Comparison of ENCODE assay signal across 10 mouse cellular contexts in the genomic region with DNA sequence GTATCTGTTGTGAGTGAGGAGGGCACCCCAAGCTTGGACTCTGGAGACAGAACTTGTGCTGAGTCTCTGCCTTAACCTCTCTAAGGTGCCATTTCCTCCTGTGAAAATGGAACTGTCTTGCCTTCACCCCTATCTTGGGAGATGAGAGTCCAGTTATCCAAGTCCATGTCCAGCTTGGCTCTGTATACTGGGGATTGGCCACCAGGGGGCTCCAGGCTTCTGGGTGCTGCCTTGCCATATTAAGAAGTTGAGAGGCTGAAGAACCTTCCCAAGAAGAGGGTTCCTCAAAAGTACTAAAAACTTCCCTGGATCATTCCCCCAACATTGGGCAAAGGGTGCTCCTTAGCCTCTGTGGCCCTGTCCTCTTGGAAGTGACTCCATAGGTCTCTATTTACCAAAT. TPM values are rescaled to one million over a fixed set of nuclear protein-coding genes. Genes with fewer than 3 reads are reported as not detected.
DNase-seq lines count a peak whose midpoint lies in the region; ATAC-seq and TF ChIP-seq lines count a peak whose summit lies in the region.
"Had no signal": no experiment of that assay in that cellular context is flagged by ENCODE, and none has a peak within 500 bp of the region (broad histone marks: within the 10 kb centered on the region; RNA-seq: fewer than 3 reads in every experiment).

No protein-coding gene starts in this region.

- H3K9me3 ChIP-seq in heart, embryonic 11.5 days (replicated peaks; ENCODE audit: control insufficient read depth, low read length): no peaks in the 10 kb centered on the region; the same call in 1 of the 2 replicates
- H3K9me3 ChIP-seq: neural tube, embryonic 13.5 days had no signal

- no peak for TF ChIP-seq POLR2A in spleen, adult 2 months (IDR thresholded peaks at IDR 0.05; ENCODE audit: low read depth, low read length)

- no peak overlapping the region for H3K4me2 ChIP-seq in heart, embryonic 11.5 days
- H3K4me2 ChIP-seq: neural tube, embryonic 13.5 days had no signal

- no peaks in the 10 kb centered on the region for H3K27me3 ChIP-seq in heart, embryonic 11.5 days (ENCODE audit: control insufficient read depth, insufficient read depth, low read length)
- no peaks in the 10 kb centered on the region for H3K27me3 ChIP-seq in spleen, adult 2 months (ENCODE audit: control insufficient read depth, insufficient read depth, low read length)
- H3K27me3 ChIP-seq: neural tube, embryonic 13.5 days had no signal

- DNase-seq in heart, adult 11 months: peak; percentile 92
- peak in 1 of 2 experiments; percentile 24 for DNase-seq in spleen, adult 2 months (ENCODE audit: low read depth in 1 of 2, low spot score in 2 of 2)
- DNase-seq in spleen, postnatal 36 days (ENCODE audit: low spot score in 2 of 2): no peak
- DNase-seq in adrenal gland, adult 2 months: peak; percentile 56
- peak; percentile 49 for DNase-seq in kidney, adult 9 months
- peak; percentile 54 for DNase-seq in naive thymus-derived CD4-positive, alpha-beta T cell, adult 2 months (ENCODE audit: low read depth)
- DNase-seq in cerebellum, adult 11-12 months: no peak

- ATAC-seq in heart, embryonic 11.5 days (replicated peaks; ENCODE audit: insufficient number of reproducible peaks, low FRiP score, low TSS enrichment): no peak

- TF ChIP-seq CTCF in spleen, adult 2 months (IDR thresholded peaks at IDR 0.05; ENCODE audit: extremely low read depth, insufficient read depth, insufficient read length, insufficient replicate concordance): peak; percentile 30; the same call in 1 of the 2 replicates

- H3K4me1 ChIP-seq in heart, embryonic 11.5 days (ENCODE audit: control insufficient read depth, insufficient read depth, low read length): no peaks in the 10 kb centered on the region
- H3K4me1 ChIP-seq in spleen, adult 2 months (ENCODE audit: control insufficient read depth, insufficient read depth, insufficient read length): no peaks in the 10 kb centered on the region
- H3K4me1 ChIP-seq: neural tube, embryonic 13.5 days had no signal

- H3K36me3 ChIP-seq in heart, embryonic 11.5 days (ENCODE audit: control insufficient read depth, insufficient read depth, low read length): peaks cover 27% of the 10 kb centered on the region
- peaks cover 19% of the 10 kb centered on the region for H3K36me3 ChIP-seq in spleen, adult 2 months (ENCODE audit: control insufficient read depth, insufficient read depth, low read length)

- H3K4me3 ChIP-seq in heart, embryonic 11.5 days (ENCODE audit: low read depth, low read length): no peak overlapping the region
- no peak overlapping the region for H3K4me3 ChIP-seq in spleen, adult 2 months (ENCODE audit: extremely low read depth, insufficient read depth, insufficient read length)
- H3K4me3 ChIP-seq: neural tube, embryonic 13.5 days had no signal

- H3K27ac ChIP-seq in heart, embryonic 11.5 days (ENCODE audit: low read depth, low read length): no peak overlapping the region
- no peak overlapping the region for H3K27ac ChIP-seq in spleen, adult 2 months (ENCODE audit: insufficient read depth, low read length)
- H3K27ac ChIP-seq: neural tube, embryonic 13.5 days had no signal

- no peak overlapping the region for H3K9ac ChIP-seq in heart, embryonic 11.5 days (ENCODE audit: low read depth, low read length)
- H3K9ac ChIP-seq: neural tube, embryonic 13.5 days had no signal

RNA-seq across cellular contexts. Expression of gene Ctu1, which starts 6.7 kb away (rescaled TPM):
- 4.2 and 5.1 TPM in 2 replicates for polyA plus RNA-seq in heart, embryonic 11.5 days (2014; fragmentation: Nextera tagmentation; extraction: Ambion mirVana)
- polyA plus RNA-seq in spleen, adult 2 months (2012; rRNA removed): 8.9 and 11.4 TPM in 2 replicates
- 10 to 100 TPM in 1 of 2 experiments, 1 to 10 TPM in 1; 9.9 to 10.4 TPM for total RNA-seq in adrenal gland, adult 2 months (2021)
- polyA plus RNA-seq in adrenal gland, adult 2 months (2012; rRNA removed): 20.1 and 21.3 TPM in 2 replicates

RNA-seq across cellular contexts. Expression of gene Klk14, which starts 11.7 kb away (rescaled TPM):
- not detected in 2 replicates for polyA plus RNA-seq in heart, embryonic 11.5 days (2014; fragmentation: Nextera tagmentation; extraction: Ambion mirVana)
- polyA plus RNA-seq in spleen, adult 2 months (2012; rRNA removed): not detected in 2 replicates
- total RNA-seq in adrenal gland, adult 2 months (2021): not detected
- not detected in 2 replicates for polyA plus RNA-seq in adrenal gland, adult 2 months (2012; rRNA removed)
- total RNA-seq: layer of hippocampus, adult 18-20 months had no signal
- polyA plus RNA-seq: neural tube, embryonic 13.5 days had no signal

RNA-seq across cellular contexts. Expression of gene Siglece, which starts 18.6 kb away (rescaled TPM):
- 0.23 and 0.37 TPM in 2 replicates for polyA plus RNA-seq in heart, embryonic 11.5 days (2014; fragmentation: Nextera tagmentation; extraction: Ambion mirVana)
- 23.3 and 25.6 TPM in 2 replicates for polyA plus RNA-seq in spleen, adult 2 months (2012; rRNA removed)
- 1 to 10 TPM; 3.5 to 5.0 TPM for total RNA-seq in adrenal gland, adult 2 months (2021)
- polyA plus RNA-seq in adrenal gland, adult 2 months (2012; rRNA removed): 3.6 and 5.3 TPM in 2 replicates
- polyA plus RNA-seq: neural tube, embryonic 13.5 days had no signal

RNA-seq across cellular contexts. Expression of gene Klk13, which starts 33.9 kb away (rescaled TPM):
- 0.70 and 0.83 TPM in 2 replicates for polyA plus RNA-seq in heart, embryonic 11.5 days (2014; fragmentation: Nextera tagmentation; extraction: Ambion mirVana)
- polyA plus RNA-seq in spleen, adult 2 months (2012; rRNA removed): 0.04 TPM in 1 of 2 replicates, not detected in the other
- not detected for total RNA-seq in adrenal gland, adult 2 months (2021)
- polyA plus RNA-seq in adrenal gland, adult 2 months (2012; rRNA removed): 0.12 and 0.36 TPM in 2 replicates
- total RNA-seq: layer of hippocampus, adult 18-20 months had no signal
- polyA plus RNA-seq: neural tube, embryonic 13.5 days had no signal

RNA-seq across cellular contexts. Expression of gene Ceacam18, which starts 44.0 kb away (rescaled TPM):
- not detected in 2 replicates for polyA plus RNA-seq in heart, embryonic 11.5 days (2014; fragmentation: Nextera tagmentation; extraction: Ambion mirVana)
- polyA plus RNA-seq in spleen, adult 2 months (2012; rRNA removed): not detected in 2 replicates
- total RNA-seq in adrenal gland, adult 2 months (2021): not detected
- not detected in 2 replicates for polyA plus RNA-seq in adrenal gland, adult 2 months (2012; rRNA removed)
- polyA plus RNA-seq: neural tube, embryonic 13.5 days had no signal

Comparison
In these comparisons a context has a peak if more than half of its experiments do, and no peak if none do; other contexts are left out.
1. DNase-seq: peak in heart, adult 11 months (single experiment), adrenal gland, adult 2 months (single experiment), kidney, adult 9 months (single experiment) and naive thymus-derived CD4-positive, alpha-beta T cell, adult 2 months (single experiment); none in spleen, postnatal 36 days (0 of 2) and cerebellum, adult 11-12 months (single experiment).